Mouse (Mus musculus) C2C12 (cell line): ENCODE results near the gene Rad50.

ENCODE experiments used
- CTCF ChIP-seq: IDR thresholded peaks from one replicate; pipeline ENCODE4 v1.5.1; 2011; ENCODE audit not compliant: control insufficient read depth, insufficient read depth, insufficient read length
- USF1 ChIP-seq: IDR thresholded peaks from one replicate; pipeline ENCODE4 v1.6.1; 2011; ENCODE audit warnings: low read depth, mild to moderate bottlenecking, control low read depth, moderate library complexity

DNA sequence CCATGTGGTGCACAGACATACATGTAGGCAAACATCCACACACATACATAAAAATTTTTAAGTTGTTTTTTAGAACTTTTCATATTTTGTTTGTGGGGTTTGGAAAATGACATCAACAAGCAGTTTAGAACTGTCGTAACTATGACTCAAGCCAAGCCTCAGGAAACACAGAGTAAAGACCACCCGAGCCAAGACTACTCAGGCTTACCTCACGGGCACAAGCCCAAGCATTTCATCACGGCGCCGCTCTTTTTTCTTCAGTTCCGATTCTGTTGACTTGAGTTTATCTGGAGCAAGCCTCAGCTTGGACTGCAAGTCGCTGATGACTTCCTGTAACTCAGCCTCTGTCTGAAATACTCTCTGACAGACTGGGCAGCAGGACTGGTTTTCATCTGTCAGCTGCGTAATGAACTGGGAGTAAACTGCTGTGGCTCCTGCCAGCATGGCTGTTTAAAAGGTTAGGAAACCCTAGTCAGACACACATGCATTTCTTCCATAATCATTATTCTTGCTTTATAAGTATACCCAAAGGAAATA, 24.1 kb downstream of the Rad50 start:
- TF ChIP-seq CTCF (no peak), USF1 (no peak)
